Mouse (Mus musculus) intestine, embryonic 14.5 days (tissue): ENCODE results near the gene Wdr82. TPM values are rescaled to one million over a fixed set of nuclear protein-coding genes. Genes with fewer than 3 reads are reported as not detected.
A peak's percentile ranks its signal among the peaks of the same experiment; 100 is the strongest.
"Not testable (repeated sequence)": the region's sequence is repeated elsewhere in the genome, so short reads cannot be mapped to it uniquely, and the experiment has no call there.

ENCODE experiments used
- ATAC-seq: fragments of 200-750 bp; cut with Nextera tagmentation; replicated peaks from 2 replicates; pipeline ENCODE4 v1.8.0; 2017; ENCODE audit warnings: low read depth, moderate number of reproducible peaks, moderate TSS enrichment, moderate library complexity; ENCODE audit not compliant: low FRiP score, low TSS enrichment
- DNase-seq: peaks from one replicate; pipeline ENCODE4 v3.0.0-alpha.2; 2018; ENCODE audit warnings: low spot score
- H3K27ac ChIP-seq: fragments of 300-500 bp; sonication (generic); 2 replicates; pipeline ENCODE4 v1.5.1; 2014; ENCODE audit warnings: low read depth, mild to moderate bottlenecking, control low read depth
- H3K27me3 ChIP-seq: fragments of 300-500 bp; sonication (generic); replicated peaks from 2 replicates; pipeline ENCODE4 v1.6.1; 2014; ENCODE audit warnings: low read length, control low read depth; ENCODE audit not compliant: control insufficient read depth, insufficient read depth
- H3K36me3 ChIP-seq: fragments of 300-500 bp; sonication (generic); 2 replicates; pipeline ENCODE4 v1.6.1; 2014; ENCODE audit warnings: low read length, control low read depth; ENCODE audit not compliant: control insufficient read depth, insufficient read depth
- H3K4me1 ChIP-seq: fragments of 300-500 bp; sonication (generic); replicated peaks from 2 replicates; pipeline ENCODE4 v1.6.1; 2014; ENCODE audit warnings: low read length, control low read depth, mixed read lengths; ENCODE audit not compliant: control insufficient read depth, insufficient read depth
- H3K4me2 ChIP-seq: fragments of 300-500 bp; sonication (generic); 2 replicates; pipeline ENCODE4 v1.6.1; 2014; ENCODE audit warnings: low read length
- H3K4me3 ChIP-seq: fragments of 300-500 bp; sonication (generic); 2 replicates; pipeline ENCODE4 v1.5.1; 2014; ENCODE audit warnings: low read depth, low read length, control low read depth, mixed read lengths
- H3K9ac ChIP-seq: fragments of 300-500 bp; sonication (generic); 2 replicates; pipeline ENCODE4 v1.6.1; 2014; ENCODE audit warnings: mild to moderate bottlenecking, low read length
- H3K9me3 ChIP-seq: fragments of 300-500 bp; sonication (generic); 2 replicates; pipeline ENCODE4 v1.6.1; 2016; ENCODE audit warnings: low read length, control low read depth; ENCODE audit not compliant: control insufficient read depth
- WGBS: fragments of 180-500 bp; shearing (Covaris S2); extraction: QIAGEN DNeasy Blood & Tissue Kit; methylation state at CpG from one replicate; pipeline ENCODE4 v1.1.7; 2014; 5-methylcytosine and 5-hydroxymethylcytosine counted together
- polyA plus RNA-seq: library from polyadenylated mRNA; unstranded; fragments of >200 nt; fragmentation: Nextera tagmentation; extraction: Ambion mirVana; gene quantifications from 2 replicates; pipeline ENCODE4 v1.2.1, GENCODE M21; 2014

Wdr82 gene
- polyA plus RNA-seq, 1 experiment from 2014 or later, result 23.8 TPM

- not testable (repeated sequence) for H3K9me3 ChIP-seq, H3K4me2 ChIP-seq, H3K27ac ChIP-seq, H3K36me3 ChIP-seq, H3K27me3 ChIP-seq, H3K9ac ChIP-seq, ATAC-seq, H3K4me3 ChIP-seq, DNase-seq
- H3K4me1 ChIP-seq, result peaks cover 13% of the 10 kb centered on the region
- WGBS, result 88% methylated on average over 1 of the region's 1 CpGs
Observed at GRCm38 (mm10) chr9:106169006-106169405, 1.7 kb upstream of the Wdr82 start.

- peak overlapping the region; percentile 73 for H3K4me2 ChIP-seq
- H3K9me3 ChIP-seq, result no peaks in the 10 kb centered on the region
- peaks cover 21% of the 10 kb centered on the region for H3K4me1 ChIP-seq
- no peaks in the 10 kb centered on the region for H3K27me3 ChIP-seq
- ATAC-seq (no peak), DNase-seq (no peak)
- no peak overlapping the region for H3K27ac ChIP-seq
- H3K36me3 ChIP-seq, result no peaks in the 10 kb centered on the region
- WGBS, result 32% methylated on average over 6 of the region's 6 CpGs
- H3K9ac ChIP-seq, result no peak overlapping the region
- peak overlapping the region; percentile 82; the same call in 1 of the 2 replicates for H3K4me3 ChIP-seq
Observed at GRCm38 (mm10) chr9:106169917-106170316, 811 bp upstream of the Wdr82 start.

- Histone ChIP-seq H3K27me3 (no peaks in the 10 kb centered on the region), H3K27ac (peak overlapping the region; percentile 91), H3K4me1 (peaks cover 32% of the 10 kb centered on the region), H3K4me2 (peak overlapping the region; percentile 59), H3K4me3 (peak overlapping the region; percentile 82), H3K9me3 (no peaks in the 10 kb centered on the region), H3K9ac (peak overlapping the region; percentile 76), H3K36me3 (peaks cover 5% of the 10 kb centered on the region)
- WGBS, result under 1% methylated on average over 30 of the region's 30 CpGs
- ATAC-seq, result peak; percentile 51
- DNase-seq, result peak; percentile 83
Observed at GRCm38 (mm10) chr9:106171346-106172158, 824 bp downstream of the Wdr82 start.

- H3K27ac ChIP-seq, result no peak overlapping the region
- peak overlapping the region; percentile 82 for H3K4me3 ChIP-seq
- WGBS, result 3% methylated on average over 3 of the region's 3 CpGs
- peaks cover 32% of the 10 kb centered on the region for H3K4me1 ChIP-seq
- peaks cover 15% of the 10 kb centered on the region for H3K36me3 ChIP-seq
- DNase-seq, result no peak
- no peaks in the 10 kb centered on the region for H3K9me3 ChIP-seq
- no peak for ATAC-seq
- peak overlapping the region; percentile 59 for H3K4me2 ChIP-seq
- H3K27me3 ChIP-seq, result no peaks in the 10 kb centered on the region
- peak overlapping the region; percentile 76 for H3K9ac ChIP-seq
Observed at GRCm38 (mm10) chr9:106172527-106172926, 1.8 kb downstream of the Wdr82 start.

- no peak overlapping the region for H3K27ac ChIP-seq
- peak overlapping the region; percentile 59 for H3K4me2 ChIP-seq
- no peak for ATAC-seq
- no peaks in the 10 kb centered on the region for H3K9me3 ChIP-seq
- peaks cover 32% of the 10 kb centered on the region for H3K4me1 ChIP-seq
- no peaks in the 10 kb centered on the region for H3K27me3 ChIP-seq
- H3K4me3 ChIP-seq, result peak overlapping the region; percentile 82; the same call in 1 of the 2 replicates
- WGBS, result 57% methylated on average over 2 of the region's 2 CpGs
- peaks cover 23% of the 10 kb centered on the region for H3K36me3 ChIP-seq
- H3K9ac ChIP-seq, result no peak overlapping the region
- no peak for DNase-seq
Observed at GRCm38 (mm10) chr9:106173363-106173762, 2.6 kb downstream of the Wdr82 start.

GRCm38 (mm10) chr9:106175552-106176200 is 4.9 kb downstream of the Wdr82 start:
- H3K27me3 ChIP-seq, result no peaks in the 10 kb centered on the region
- no peak for ATAC-seq
- H3K4me3 ChIP-seq, result no peak overlapping the region
- H3K9ac ChIP-seq, result no peak overlapping the region
- no peak overlapping the region for H3K27ac ChIP-seq
- H3K4me1 ChIP-seq, result peaks cover 32% of the 10 kb centered on the region
- no peak overlapping the region for H3K4me2 ChIP-seq
- H3K36me3 ChIP-seq, result peaks cover 45% of the 10 kb centered on the region
- WGBS, result 69% methylated on average over 3 of the region's 3 CpGs
- no peaks in the 10 kb centered on the region for H3K9me3 ChIP-seq
- DNase-seq, result no peak

GRCm38 (mm10) chr9:106176769-106177168 is 6.0 kb downstream of the Wdr82 start:
- H3K4me2 ChIP-seq, result no peak overlapping the region
- 70% methylated on average over 5 of the region's 5 CpGs for WGBS
- no peak overlapping the region for H3K9ac ChIP-seq
- no peak overlapping the region for H3K27ac ChIP-seq
- H3K9me3 ChIP-seq, result no peaks in the 10 kb centered on the region
- H3K4me3 ChIP-seq, result no peak overlapping the region
- ATAC-seq (no peak), DNase-seq (no peak)
- H3K36me3 ChIP-seq, result peaks cover 56% of the 10 kb centered on the region
- peaks cover 32% of the 10 kb centered on the region for H3K4me1 ChIP-seq
- no peaks in the 10 kb centered on the region for H3K27me3 ChIP-seq

- 87% methylated on average over 6 of the region's 6 CpGs for WGBS
- peaks cover 66% of the 10 kb centered on the region for H3K36me3 ChIP-seq
Observed at GRCm38 (mm10) chr9:106177799-106178198, 7.1 kb downstream of the Wdr82 start.

More at GRCm38 (mm10) chr9:106177799-106178198, 7.1 kb downstream of the Wdr82 start:
- no peak overlapping the region for H3K27ac ChIP-seq
- DNase-seq (no peak), ATAC-seq (no peak)
- no peaks in the 10 kb centered on the region for H3K9me3 ChIP-seq
- no peak overlapping the region for H3K4me2 ChIP-seq
- no peaks in the 10 kb centered on the region for H3K27me3 ChIP-seq
- H3K4me1 ChIP-seq, result peaks cover 30% of the 10 kb centered on the region
- no peak overlapping the region for H3K4me3 ChIP-seq
- no peak overlapping the region for H3K9ac ChIP-seq
